Comparison of ENCODE assay signal across 31 mouse cellular contexts in genomic region chr15:85202787-85203186, GRCm38 (mm10). TPM values are rescaled to one million over a fixed set of nuclear protein-coding genes. Genes with fewer than 3 reads are reported as not detected.
DNase-seq lines count a peak whose midpoint lies in the region; ATAC-seq and TF ChIP-seq lines count a peak whose summit lies in the region.
"Had no signal": no experiment of that assay in that cellular context is flagged by ENCODE, and none has a peak within 500 bp of the region (broad histone marks: within the 10 kb centered on the region; RNA-seq: fewer than 3 reads in every experiment).

No protein-coding gene starts in this region.

- H3K36me3 ChIP-seq in forebrain, embryonic 14.5 days (ENCODE audit: control insufficient read depth, insufficient read depth, low read length) = no peaks in the 10 kb centered on the region
- no peaks in the 10 kb centered on the region for H3K36me3 ChIP-seq in forebrain, embryonic 10.5 days (replicated peaks)
- no peaks in the 10 kb centered on the region for H3K36me3 ChIP-seq in lung, embryonic 14.5 days (ENCODE audit: insufficient read depth)
- H3K36me3 ChIP-seq: embryonic facial prominence, embryonic 12.5 days; heart, embryonic 12.5 days; hindbrain, embryonic 13.5 days; limb, embryonic 13.5 days; midbrain, embryonic 10.5 days; neural tube, embryonic 12.5 days had no signal

- no peak for TF ChIP-seq CTCF in lung, embryonic 14.5 days (IDR thresholded peaks at IDR 0.05; ENCODE audit: low read depth)
- no peak for TF ChIP-seq CTCF in brain, embryonic 14.5 days (IDR thresholded peaks at IDR 0.05; ENCODE audit: borderline replicate concordance, extremely low read depth, insufficient read depth, insufficient read length)

- H3K27ac ChIP-seq in forebrain, embryonic 14.5 days (ENCODE audit: low read depth, low read length) = no peak overlapping the region
- no peak overlapping the region for H3K27ac ChIP-seq in forebrain, embryonic 10.5 days
- H3K27ac ChIP-seq in lung, embryonic 14.5 days (ENCODE audit: low read depth) = no peak overlapping the region
- H3K27ac ChIP-seq: embryonic facial prominence, embryonic 12.5 days; gastrocnemius, adult 2 months; hindbrain, embryonic 13.5 days; limb, embryonic 13.5 days; midbrain, embryonic 10.5 days; neural tube, embryonic 12.5 days had no signal

- WGBS in forebrain, embryonic 14.5 days = 42% methylated on average over 5 of the region's 5 CpGs
- 79% methylated on average over 5 of the region's 5 CpGs for WGBS in forebrain, embryonic 10.5 days
- 42% methylated on average over 5 of the region's 5 CpGs for WGBS in lung, embryonic 14.5 days

- H3K9ac ChIP-seq in forebrain, embryonic 14.5 days (ENCODE audit: low read length) = no peak overlapping the region
- H3K9ac ChIP-seq in lung, embryonic 14.5 days = no peak overlapping the region
- H3K9ac ChIP-seq: embryonic facial prominence, embryonic 12.5 days; heart, embryonic 12.5 days; hindbrain, embryonic 13.5 days; limb, embryonic 13.5 days; neural tube, embryonic 12.5 days had no signal

- TF ChIP-seq POLR2A in brain, embryonic 14.5 days (IDR thresholded peaks at IDR 0.05; ENCODE audit: borderline replicate concordance, extremely low read depth, insufficient read depth, insufficient read length, poor library complexity, severe bottlenecking) = no peak

- no peak overlapping the region for H3K4me3 ChIP-seq in forebrain, embryonic 14.5 days (ENCODE audit: low read depth, low read length)
- no peak overlapping the region for H3K4me3 ChIP-seq in forebrain, embryonic 10.5 days
- no peak overlapping the region for H3K4me3 ChIP-seq in lung, embryonic 14.5 days (ENCODE audit: low read depth, low read length)
- H3K4me3 ChIP-seq: embryonic facial prominence, embryonic 12.5 days; gastrocnemius, adult 2 months; heart, embryonic 12.5 days; hindbrain, embryonic 13.5 days; limb, embryonic 13.5 days; midbrain, embryonic 10.5 days; myocyte; neural tube, embryonic 12.5 days had no signal

- ATAC-seq in forebrain, embryonic 14.5 days = no peak
- no peak for ATAC-seq in lung, embryonic 14.5 days (ENCODE audit: insufficient read depth)
- ATAC-seq: forebrain, embryonic 16.5 days; inflammation-experienced regulatory T-cells, adult 6 months; midbrain, embryonic 16.5 days had no signal

- no peaks in the 10 kb centered on the region for H3K9me3 ChIP-seq in forebrain, embryonic 14.5 days (replicated peaks; ENCODE audit: control insufficient read depth, low read length)
- H3K9me3 ChIP-seq in forebrain, embryonic 10.5 days = no peaks in the 10 kb centered on the region
- no peaks in the 10 kb centered on the region for H3K9me3 ChIP-seq in lung, embryonic 14.5 days (ENCODE audit: low read depth, low read length)
- H3K9me3 ChIP-seq: embryonic facial prominence, embryonic 12.5 days; heart, embryonic 12.5 days; hindbrain, embryonic 13.5 days; limb, embryonic 13.5 days; midbrain, embryonic 10.5 days; neural tube, embryonic 12.5 days had no signal

- peak; percentile 30 for DNase-seq in forebrain, embryonic 14.5 days (ENCODE audit: low spot score)
- DNase-seq in forebrain, embryonic 10.5 days (ENCODE audit: extremely low spot score, low spot score) = no peak
- peak; percentile 41 for DNase-seq in lung, embryonic 14.5 days
- DNase-seq in lung, postnatal 14 days = no peak
- DNase-seq in 3T3-L1 (ENCODE audit: low read depth, low spot score) (peak; percentile 80), adipocyte (ENCODE audit: low spot score) (no peak)
- DNase-seq in brain, embryonic 14.5 days (ENCODE audit: low read depth) = peak; percentile 55
- no peak for DNase-seq in thymus, postnatal 14 days
- DNase-seq: adrenal gland, postnatal 14 days; B cell, adult 2 months; cerebellum, adult 18-20 months; cerebellum, postnatal 36 days; gastrocnemius, adult 2 months; gastrocnemius, postnatal 36 days; heart, adult 18-20 months; heart, postnatal 4 days; kidney, adult 18-20 months; layer of hippocampus, postnatal 36 days; right cerebral cortex, adult 18-20 months; right cerebral cortex, postnatal 4 days had no signal

- H3K27me3 ChIP-seq in forebrain, embryonic 14.5 days (replicated peaks; ENCODE audit: control insufficient read depth, insufficient read depth, low read length) = no peaks in the 10 kb centered on the region
- H3K27me3 ChIP-seq in forebrain, embryonic 10.5 days (ENCODE audit: poor library complexity, severe bottlenecking) = peaks cover 53% of the 10 kb centered on the region
- H3K27me3 ChIP-seq in lung, embryonic 14.5 days (ENCODE audit: insufficient read depth, low read length) = no peaks in the 10 kb centered on the region
- H3K27me3 ChIP-seq: embryonic facial prominence, embryonic 12.5 days; limb, embryonic 13.5 days had no signal

- no peak overlapping the region for H3K4me2 ChIP-seq in forebrain, embryonic 14.5 days (ENCODE audit: low read length)
- H3K4me2 ChIP-seq in lung, embryonic 14.5 days = no peak overlapping the region
- H3K4me2 ChIP-seq: embryonic facial prominence, embryonic 12.5 days; heart, embryonic 12.5 days; hindbrain, embryonic 13.5 days; limb, embryonic 13.5 days; liver, embryonic 11.5 days; neural tube, embryonic 12.5 days had no signal

- peaks cover 18% of the 10 kb centered on the region for H3K4me1 ChIP-seq in forebrain, embryonic 14.5 days (ENCODE audit: control insufficient read depth, insufficient read depth, low read length)
- peaks cover 64% of the 10 kb centered on the region for H3K4me1 ChIP-seq in forebrain, embryonic 10.5 days
- H3K4me1 ChIP-seq in lung, embryonic 14.5 days (ENCODE audit: insufficient read depth) = peaks cover 10% of the 10 kb centered on the region; the same call in 1 of the 2 replicates

RNA-seq across cellular contexts. Expression of gene Fbln1, which starts 3.0 kb away (rescaled TPM):
- polyA plus RNA-seq in forebrain, embryonic 14.5 days (2014; fragmentation: Nextera tagmentation; extraction: Ambion mirVana) = 48.9 and 52.1 TPM in 2 replicates
- polyA plus RNA-seq in forebrain, embryonic 10.5 days (2016; fragmentation: Nextera tagmentation; extraction: Ambion mirVana) = 154 and 157 TPM in 2 replicates
- polyA plus RNA-seq in lung, embryonic 14.5 days (2014; fragmentation: Nextera tagmentation; extraction: Ambion mirVana) = 277 and 302 TPM in 2 replicates
- 52.7 and 59.3 TPM in 2 replicates for polyA plus RNA-seq in brain, embryonic 14.5 days (2012; rRNA removed)
- polyA plus RNA-seq: inflammation-experienced regulatory T-cells, adult 6 months had no signal

Comparison
In these comparisons a context has a peak if more than half of its experiments do, and no peak if none do; other contexts are left out.
1. DNase-seq: peak in forebrain, embryonic 14.5 days (single experiment), lung, embryonic 14.5 days (single experiment), 3T3-L1 (single experiment) and brain, embryonic 14.5 days (single experiment); none in forebrain, embryonic 10.5 days (single experiment), lung, postnatal 14 days (single experiment), adipocyte (single experiment) and thymus, postnatal 14 days (single experiment).